Mouse (Mus musculus): ENCODE measurements around the gene Prkcq. TPM values are rescaled to one million over a fixed set of nuclear protein-coding genes. Genes with fewer than 3 reads are reported as not detected.

Gene Prkcq
- polyA plus RNA-seq, 1 experiment from 2014 or later = 20.1 TPM

DNA sequence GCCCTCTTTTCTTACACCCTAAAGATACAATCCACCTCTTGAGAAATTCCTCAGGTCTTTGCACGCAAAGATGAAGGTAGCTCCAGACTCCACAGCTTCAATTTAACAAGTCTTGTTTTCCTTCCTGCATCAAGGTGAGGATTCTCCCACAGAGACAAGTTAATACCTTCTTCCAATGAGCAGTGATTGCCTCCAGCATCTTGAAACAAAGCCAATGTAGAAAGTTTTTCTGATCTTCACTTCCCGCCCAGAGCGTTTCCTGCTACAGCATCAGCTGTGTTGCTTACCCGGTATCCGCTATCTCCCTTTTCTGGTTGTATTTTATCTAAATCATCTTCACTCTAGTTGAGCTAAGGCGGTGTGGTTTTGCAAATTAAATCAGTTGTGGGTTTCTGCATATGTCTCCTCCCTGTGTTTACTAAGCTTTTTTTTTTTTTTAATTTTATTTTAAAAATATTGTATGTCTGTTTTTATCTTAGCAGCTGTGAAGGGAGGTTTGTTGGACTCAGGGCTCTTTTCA, 21.3 kb downstream of the Prkcq start:
- ATAC-seq = no peak
- Histone ChIP-seq H3K9ac (ENCODE audit: low read depth, low read length) (no peak overlapping the region), H3K9me3 (ENCODE audit: control insufficient read depth, low read length) (no peaks in the 10 kb centered on the region), H3K4me2 (ENCODE audit: low read length) (no peak overlapping the region), H3K4me3 (ENCODE audit: low read length) (no peak overlapping the region), H3K27ac (ENCODE audit: low read depth, low read length) (no peak overlapping the region), H3K27me3 (replicated peaks; ENCODE audit: control insufficient read depth, insufficient read depth, low read length) (no peaks in the 10 kb centered on the region), H3K4me1 (ENCODE audit: control insufficient read depth, insufficient read depth, low read depth, low read length) (no peaks in the 10 kb centered on the region), H3K36me3 (ENCODE audit: control insufficient read depth, insufficient read depth, low read length) (no peaks in the 10 kb centered on the region)
- WGBS = 86% methylated on average over 6 of the region's 6 CpGs

DNA sequence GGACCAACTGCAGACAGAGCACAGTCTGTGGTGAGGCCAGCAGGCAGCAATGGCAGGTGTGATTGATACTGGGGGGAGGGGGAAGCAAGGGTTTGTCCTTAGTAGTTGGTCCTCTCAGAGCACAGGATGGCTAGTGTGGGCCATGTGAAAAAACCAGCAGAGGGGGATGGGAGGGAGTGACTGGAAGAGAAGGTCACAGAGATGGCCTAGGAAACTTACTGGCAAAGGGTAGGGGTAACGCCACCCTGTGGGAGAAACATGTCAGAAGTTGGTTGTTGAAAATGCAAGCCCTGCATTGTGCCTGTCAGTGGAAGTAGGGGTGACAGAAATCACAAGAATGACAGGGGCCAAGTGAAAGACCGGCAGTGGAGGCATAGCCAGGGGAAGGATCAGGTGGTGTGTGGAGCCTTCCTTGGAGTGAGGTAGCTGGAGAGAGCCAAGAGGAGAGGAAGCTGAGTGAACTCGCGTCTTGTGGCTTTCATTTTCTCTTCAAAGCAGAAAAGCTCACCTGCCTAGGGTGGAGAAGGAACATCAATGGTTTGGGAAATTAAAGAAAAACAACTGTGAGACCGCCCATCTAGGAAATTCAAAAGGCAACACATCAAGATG, 22.9 kb downstream of the Prkcq start:
- H3K27me3 ChIP-seq (replicated peaks; ENCODE audit: control insufficient read depth, insufficient read depth, low read length) = no peaks in the 10 kb centered on the region
- H3K4me2 ChIP-seq (ENCODE audit: low read length) = no peak overlapping the region
- no peaks in the 10 kb centered on the region for H3K9me3 ChIP-seq (ENCODE audit: control insufficient read depth, low read length)
- H3K4me1 ChIP-seq (ENCODE audit: control insufficient read depth, insufficient read depth, low read depth, low read length) = no peaks in the 10 kb centered on the region
- no peak overlapping the region for H3K9ac ChIP-seq (ENCODE audit: low read depth, low read length)
- H3K27ac ChIP-seq (ENCODE audit: low read depth, low read length) = no peak overlapping the region
- 81% methylated on average over 5 of the region's 5 CpGs for WGBS
- H3K4me3 ChIP-seq (ENCODE audit: low read length) = no peak overlapping the region
- no peak for ATAC-seq
- no peaks in the 10 kb centered on the region for H3K36me3 ChIP-seq (ENCODE audit: control insufficient read depth, insufficient read depth, low read length)

DNA sequence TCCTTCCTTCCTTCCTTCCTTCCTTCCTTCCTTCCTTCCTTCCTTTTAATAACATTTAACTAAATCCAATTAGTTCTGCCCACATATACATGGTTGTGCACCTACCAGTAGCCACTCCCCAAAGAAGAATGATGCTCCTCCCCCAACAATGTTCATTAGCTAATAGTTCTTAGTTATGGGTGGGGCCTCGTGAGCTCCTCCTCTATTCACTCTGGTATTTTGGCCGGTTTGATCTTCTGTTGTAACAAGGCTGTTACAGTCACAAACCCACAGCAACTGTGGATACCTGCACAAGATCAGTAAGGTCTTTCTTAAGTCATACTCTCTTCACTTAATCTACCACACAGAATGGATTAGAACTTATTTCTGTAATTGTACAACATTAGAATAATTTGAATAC, 24.2 kb downstream of the Prkcq start:
- Histone ChIP-seq H3K4me2 (ENCODE audit: low read length) (no peak overlapping the region), H3K27me3 (replicated peaks; ENCODE audit: control insufficient read depth, insufficient read depth, low read length) (no peaks in the 10 kb centered on the region), H3K9me3 (ENCODE audit: control insufficient read depth, low read length) (no peaks in the 10 kb centered on the region), H3K9ac (ENCODE audit: low read depth, low read length) (no peak overlapping the region), H3K36me3 (ENCODE audit: control insufficient read depth, insufficient read depth, low read length) (no peaks in the 10 kb centered on the region), H3K4me3 (ENCODE audit: low read length) (no peak overlapping the region), H3K4me1 (ENCODE audit: control insufficient read depth, insufficient read depth, low read depth, low read length) (no peaks in the 10 kb centered on the region), H3K27ac (ENCODE audit: low read depth, low read length) (no peak overlapping the region)
- WGBS = 87% methylated on average over 2 of the region's 2 CpGs
- ATAC-seq = no peak

DNA sequence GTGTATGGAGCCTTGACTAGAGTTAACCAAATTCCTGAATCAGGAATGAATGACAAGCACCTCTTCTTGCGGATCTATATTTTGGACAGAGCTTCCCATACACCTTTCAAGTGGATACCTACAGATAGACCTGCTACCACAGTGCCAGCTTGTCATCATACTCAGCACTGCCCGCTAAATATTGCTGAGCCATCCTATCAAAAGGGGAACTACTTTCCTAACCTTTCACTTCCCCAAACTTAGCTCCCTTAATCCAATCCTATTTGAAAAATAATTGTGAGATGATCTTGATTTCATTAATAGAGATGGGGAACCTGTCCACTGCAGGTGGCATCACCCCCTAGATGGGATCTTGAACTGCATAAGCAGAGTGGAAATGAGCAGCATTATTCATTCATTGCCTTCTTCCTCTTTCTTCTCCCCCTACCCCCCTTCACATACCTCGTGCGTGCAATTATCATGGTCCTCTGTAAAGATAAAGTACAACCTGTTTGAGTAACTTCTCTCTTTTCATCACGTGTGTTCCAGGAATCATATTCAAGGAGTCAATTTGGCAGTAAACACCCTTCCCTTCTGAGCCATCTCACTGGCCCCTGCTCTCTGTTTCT, 25.1 kb downstream of the Prkcq start:
- H3K9me3 ChIP-seq (ENCODE audit: control insufficient read depth, low read length) = no peaks in the 10 kb centered on the region
- no peak for ATAC-seq
- H3K27ac ChIP-seq (ENCODE audit: low read depth, low read length) = no peak overlapping the region
- WGBS = 89% methylated on average over 5 of the region's 5 CpGs
- H3K36me3 ChIP-seq (ENCODE audit: control insufficient read depth, insufficient read depth, low read length) = no peaks in the 10 kb centered on the region
- H3K4me2 ChIP-seq (ENCODE audit: low read length) = no peak overlapping the region
- no peak overlapping the region for H3K4me3 ChIP-seq (ENCODE audit: low read length)
- no peaks in the 10 kb centered on the region for H3K4me1 ChIP-seq (ENCODE audit: control insufficient read depth, insufficient read depth, low read depth, low read length)
- H3K27me3 ChIP-seq (replicated peaks; ENCODE audit: control insufficient read depth, insufficient read depth, low read length) = no peaks in the 10 kb centered on the region
- H3K9ac ChIP-seq (ENCODE audit: low read depth, low read length) = no peak overlapping the region

DNA sequence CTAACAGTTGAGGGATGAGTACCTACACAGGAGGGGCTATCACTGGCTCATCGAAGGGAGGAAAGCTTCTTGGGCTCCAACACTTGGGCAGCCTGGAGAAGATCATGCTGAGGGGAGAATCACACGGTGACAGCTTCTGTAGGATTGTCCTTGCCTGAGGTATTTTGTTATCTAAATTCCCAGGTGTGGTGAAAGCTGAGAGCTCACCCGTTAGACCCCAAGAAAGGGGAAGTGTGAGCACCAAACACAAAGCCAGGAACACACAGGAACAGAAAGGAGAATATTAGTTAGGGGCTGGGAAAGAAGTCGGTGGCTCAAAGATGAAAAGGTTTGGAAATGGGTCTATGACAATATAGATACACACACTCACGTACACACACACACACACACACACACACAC, 27.7 kb downstream of the Prkcq start:
- WGBS = 84% methylated on average over 5 of the region's 5 CpGs
- no peak overlapping the region for H3K4me3 ChIP-seq (ENCODE audit: low read length)
- H3K27ac ChIP-seq (ENCODE audit: low read depth, low read length) = no peak overlapping the region
- H3K4me1 ChIP-seq (ENCODE audit: control insufficient read depth, insufficient read depth, low read depth, low read length) = no peaks in the 10 kb centered on the region
- H3K4me2 ChIP-seq (ENCODE audit: low read length) = no peak overlapping the region
- H3K9ac ChIP-seq (ENCODE audit: low read depth, low read length) = no peak overlapping the region
- no peak for ATAC-seq
- no peaks in the 10 kb centered on the region for H3K27me3 ChIP-seq (replicated peaks; ENCODE audit: control insufficient read depth, insufficient read depth, low read length)
- H3K9me3 ChIP-seq (ENCODE audit: control insufficient read depth, low read length) = no peaks in the 10 kb centered on the region
- H3K36me3 ChIP-seq (ENCODE audit: control insufficient read depth, insufficient read depth, low read length) = no peaks in the 10 kb centered on the region

DNA sequence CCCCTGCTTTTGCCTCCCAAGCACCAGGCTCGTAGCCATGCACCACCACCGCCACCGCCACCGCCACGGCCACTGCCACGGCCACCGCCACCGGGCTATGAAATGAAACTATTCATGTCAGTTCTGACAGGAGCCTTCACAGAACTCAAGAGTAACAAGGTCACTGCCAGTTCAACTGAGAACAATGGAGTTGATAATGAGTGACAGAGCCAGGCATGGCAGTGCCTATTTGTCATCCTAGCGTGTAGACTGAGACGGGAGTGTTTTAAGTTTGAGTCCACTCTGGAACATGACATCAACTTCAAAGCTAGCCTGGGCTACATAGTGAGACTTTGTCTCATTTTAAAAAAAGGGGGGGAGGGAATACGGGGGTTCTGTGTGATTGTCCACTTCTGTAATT, 30.9 kb downstream of the Prkcq start:
- Histone ChIP-seq H3K36me3 (ENCODE audit: control insufficient read depth, insufficient read depth, low read length) (no peaks in the 10 kb centered on the region), H3K4me3 (ENCODE audit: low read length) (no peak overlapping the region), H3K27me3 (replicated peaks; ENCODE audit: control insufficient read depth, insufficient read depth, low read length) (no peaks in the 10 kb centered on the region), H3K27ac (ENCODE audit: low read depth, low read length) (no peak overlapping the region), H3K4me1 (ENCODE audit: control insufficient read depth, insufficient read depth, low read depth, low read length) (no peaks in the 10 kb centered on the region), H3K9ac (ENCODE audit: low read depth, low read length) (no peak overlapping the region), H3K4me2 (ENCODE audit: low read length) (no peak overlapping the region), H3K9me3 (ENCODE audit: control insufficient read depth, low read length) (no peaks in the 10 kb centered on the region)
- no peak for ATAC-seq
- WGBS = 88% methylated on average over 11 of the region's 11 CpGs

DNA sequence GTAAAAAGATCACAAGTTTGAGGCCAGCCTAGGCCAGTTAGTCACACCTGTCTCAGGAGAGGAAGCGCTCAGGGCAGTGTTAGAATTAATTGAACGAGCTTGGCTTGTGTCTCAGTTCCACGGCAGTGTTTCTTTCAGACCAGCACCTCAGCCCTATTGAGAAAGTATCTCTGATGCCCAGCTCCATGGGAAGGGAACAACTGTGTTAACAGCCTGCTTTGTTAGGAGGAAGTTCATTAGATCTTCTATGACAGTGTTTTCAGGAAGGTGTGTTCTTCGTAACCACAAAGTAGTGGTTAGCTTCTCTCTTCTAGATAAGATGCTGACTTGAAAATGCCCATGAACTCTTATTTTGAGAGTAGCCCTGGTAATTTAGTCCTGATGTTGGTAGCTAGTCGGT, 31.4 kb downstream of the Prkcq start:
- H3K9me3 ChIP-seq (ENCODE audit: control insufficient read depth, low read length) = no peaks in the 10 kb centered on the region
- no peaks in the 10 kb centered on the region for H3K4me1 ChIP-seq (ENCODE audit: control insufficient read depth, insufficient read depth, low read depth, low read length)
- no peak for ATAC-seq
- no peaks in the 10 kb centered on the region for H3K27me3 ChIP-seq (replicated peaks; ENCODE audit: control insufficient read depth, insufficient read depth, low read length)
- 81% methylated on average over 5 of the region's 5 CpGs for WGBS
- H3K36me3 ChIP-seq (ENCODE audit: control insufficient read depth, insufficient read depth, low read length) = no peaks in the 10 kb centered on the region
- H3K4me3 ChIP-seq (ENCODE audit: low read length) = no peak overlapping the region
- no peak overlapping the region for H3K9ac ChIP-seq (ENCODE audit: low read depth, low read length)
- H3K27ac ChIP-seq (ENCODE audit: low read depth, low read length) = no peak overlapping the region
- no peak overlapping the region for H3K4me2 ChIP-seq (ENCODE audit: low read length)

DNA sequence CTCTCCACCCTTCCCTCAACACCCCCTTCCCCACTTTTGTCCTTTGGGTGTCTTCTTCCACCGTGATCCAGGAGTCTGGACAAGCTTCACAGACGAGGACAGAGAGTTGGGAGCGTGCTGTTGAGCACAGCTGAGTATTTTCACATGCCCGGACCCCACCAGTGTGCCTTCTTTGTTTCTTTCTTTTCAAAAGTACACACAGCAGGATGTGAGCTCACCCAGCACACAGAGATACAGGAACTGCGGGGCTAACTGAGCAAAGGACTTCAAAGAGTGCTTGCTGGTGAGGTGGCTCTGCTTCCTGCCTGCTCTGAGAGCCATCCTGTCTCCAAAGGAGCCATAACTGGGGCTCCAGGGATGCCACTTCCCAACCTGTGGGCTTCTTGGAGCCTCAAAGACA, 32.3 kb downstream of the Prkcq start:
- 51% methylated on average over 5 of the region's 5 CpGs for WGBS
- H3K4me3 ChIP-seq (ENCODE audit: low read length) = no peak overlapping the region
- no peaks in the 10 kb centered on the region for H3K9me3 ChIP-seq (ENCODE audit: control insufficient read depth, low read length)
- H3K36me3 ChIP-seq (ENCODE audit: control insufficient read depth, insufficient read depth, low read length) = no peaks in the 10 kb centered on the region
- no peak overlapping the region for H3K4me2 ChIP-seq (ENCODE audit: low read length)
- no peak overlapping the region for H3K27ac ChIP-seq (ENCODE audit: low read depth, low read length)
- ATAC-seq = no peak
- H3K4me1 ChIP-seq (ENCODE audit: control insufficient read depth, insufficient read depth, low read depth, low read length) = no peaks in the 10 kb centered on the region
- no peak overlapping the region for H3K9ac ChIP-seq (ENCODE audit: low read depth, low read length)
- H3K27me3 ChIP-seq (replicated peaks; ENCODE audit: control insufficient read depth, insufficient read depth, low read length) = no peaks in the 10 kb centered on the region

DNA sequence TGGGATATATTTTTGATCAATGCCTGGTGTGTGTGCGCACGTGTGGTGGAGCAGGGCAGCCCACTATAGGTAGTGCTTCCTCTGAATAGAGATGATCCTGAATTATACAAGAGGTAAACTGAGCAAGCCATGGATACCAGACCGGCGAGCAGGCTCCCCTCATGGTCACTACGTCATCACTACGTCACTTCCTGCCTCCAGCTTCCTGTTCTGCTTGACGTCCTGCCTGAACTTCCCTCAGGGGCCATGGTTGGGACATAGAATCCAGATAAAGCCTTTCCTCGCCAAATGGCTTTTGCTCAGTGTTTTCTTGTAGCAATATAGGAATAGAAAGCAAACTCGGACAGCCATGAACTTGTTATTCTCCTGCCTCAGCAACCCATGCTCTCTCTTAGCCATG, 33.1 kb downstream of the Prkcq start:
- H3K27ac ChIP-seq (ENCODE audit: low read depth, low read length) = no peak overlapping the region
- no peaks in the 10 kb centered on the region for H3K4me1 ChIP-seq (ENCODE audit: control insufficient read depth, insufficient read depth, low read depth, low read length)
- no peak overlapping the region for H3K4me2 ChIP-seq (ENCODE audit: low read length)
- no peak overlapping the region for H3K4me3 ChIP-seq (ENCODE audit: low read length)
- WGBS = 93% methylated on average over 9 of the region's 9 CpGs
- no peaks in the 10 kb centered on the region for H3K27me3 ChIP-seq (replicated peaks; ENCODE audit: control insufficient read depth, insufficient read depth, low read length)
- ATAC-seq = no peak
- no peaks in the 10 kb centered on the region for H3K36me3 ChIP-seq (ENCODE audit: control insufficient read depth, insufficient read depth, low read length)
- no peak overlapping the region for H3K9ac ChIP-seq (ENCODE audit: low read depth, low read length)
- H3K9me3 ChIP-seq (ENCODE audit: control insufficient read depth, low read length) = no peaks in the 10 kb centered on the region

All from hindbrain, embryonic 16.5 days (tissue).